Mouse (Mus musculus): Measurements from ENCODE around the gene Hpcal1. TPM values are rescaled to one million over a fixed set of nuclear protein-coding genes. Genes with fewer than 3 reads are reported as not detected.

Hpcal1 gene
- 55.6 and 65.0 TPM in 2 replicates for total RNA-seq (2015)
- total RNA-seq (2017) = 18.6 and 21.9 TPM in 2 replicates

GRCm38 (mm10) chr12:17690564-17691281 is at the start of gene Hpcal1:
Hpcal1 (plus strand) TSS chr12:17690856.
- peak; percentile 82 for ATAC-seq (replicated peaks; ENCODE audit: poor library complexity)

GRCm38 (mm10) chr12:17641269-17641668 is 49.4 kb upstream of the Hpcal1 start:
- ATAC-seq (replicated peaks; ENCODE audit: poor library complexity) = peak; percentile 48

- no peak for ATAC-seq (replicated peaks; ENCODE audit: poor library complexity)
These were observed 46.1 kb upstream of the Hpcal1 start for GRCm38 (mm10) chr12:17644385-17645222.

- no peak for ATAC-seq (replicated peaks; ENCODE audit: poor library complexity)
These were observed 44.2 kb upstream of the Hpcal1 start for GRCm38 (mm10) chr12:17646457-17646856.

GRCm38 (mm10) chr12:17651223-17652095 is 39.2 kb upstream of the Hpcal1 start:
- ATAC-seq (replicated peaks; ENCODE audit: poor library complexity) = no peak

- ATAC-seq (replicated peaks; ENCODE audit: poor library complexity) = no peak
These were observed 38.2 kb upstream of the Hpcal1 start for GRCm38 (mm10) chr12:17652216-17653050.

- ATAC-seq (replicated peaks; ENCODE audit: poor library complexity) = no peak
These were observed 37.4 kb upstream of the Hpcal1 start for GRCm38 (mm10) chr12:17653051-17653783.

GRCm38 (mm10) chr12:17657561-17658195 is 33.0 kb upstream of the Hpcal1 start:
- ATAC-seq (replicated peaks; ENCODE audit: poor library complexity) = peak; percentile 72

GRCm38 (mm10) chr12:17658521-17658920 is 32.1 kb upstream of the Hpcal1 start:
- no peak for ATAC-seq (replicated peaks; ENCODE audit: poor library complexity)

- no peak for ATAC-seq (replicated peaks; ENCODE audit: poor library complexity)
These were observed 29.2 kb upstream of the Hpcal1 start for GRCm38 (mm10) chr12:17661483-17661920.

- ATAC-seq (replicated peaks; ENCODE audit: poor library complexity) = no peak
These were observed 26.5 kb upstream of the Hpcal1 start for GRCm38 (mm10) chr12:17663991-17664635.

- ATAC-seq (replicated peaks; ENCODE audit: poor library complexity) = no peak
These were observed 24.7 kb upstream of the Hpcal1 start for GRCm38 (mm10) chr12:17665906-17666326.

GRCm38 (mm10) chr12:17666616-17667015 is 24.0 kb upstream of the Hpcal1 start:
- peak; percentile 90 for ATAC-seq (replicated peaks; ENCODE audit: poor library complexity)

- no peak for ATAC-seq (replicated peaks; ENCODE audit: poor library complexity)
These were observed 16.9 kb upstream of the Hpcal1 start for GRCm38 (mm10) chr12:17673729-17674128.

GRCm38 (mm10) chr12:17674182-17674812 is 16.4 kb upstream of the Hpcal1 start:
- no peak for ATAC-seq (replicated peaks; ENCODE audit: poor library complexity)

GRCm38 (mm10) chr12:17677743-17678142 is 12.9 kb upstream of the Hpcal1 start:
- no peak for ATAC-seq (replicated peaks; ENCODE audit: poor library complexity)

GRCm38 (mm10) chr12:17679571-17679970 is 11.1 kb upstream of the Hpcal1 start:
- peak; percentile 67 for ATAC-seq (replicated peaks; ENCODE audit: poor library complexity)

GRCm38 (mm10) chr12:17682161-17682560 is 8.5 kb upstream of the Hpcal1 start:
- peak; percentile 86 for ATAC-seq (replicated peaks; ENCODE audit: poor library complexity)

All from megakaryocyte progenitor cell, adult 5-6 weeks (primary cell).